42 mouse cellular contexts compared by ENCODE assay signal in the genomic region with DNA sequence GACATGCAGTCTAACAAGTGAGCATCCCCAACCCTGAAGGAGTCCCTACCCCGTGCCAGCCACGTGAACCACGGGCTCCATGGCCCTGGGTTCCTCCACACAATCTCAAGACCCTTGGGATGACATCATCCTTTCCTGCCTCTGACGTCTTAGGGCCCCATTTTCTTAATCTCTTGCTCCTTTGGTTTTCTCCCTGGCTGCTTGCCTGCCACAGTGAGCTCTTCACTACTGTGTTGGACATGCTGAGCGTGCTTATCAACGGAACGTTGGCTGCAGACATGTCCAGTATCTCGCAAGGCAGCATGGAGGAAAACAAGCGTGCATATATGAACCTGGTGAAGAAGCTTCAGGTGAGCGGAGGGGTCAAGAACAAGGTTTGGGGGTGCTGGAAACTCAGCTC. TPM values are rescaled to one million over a fixed set of nuclear protein-coding genes. Genes with fewer than 3 reads are reported as not detected.
DNase-seq lines count a peak whose midpoint lies in the region; ATAC-seq and TF ChIP-seq lines count a peak whose summit lies in the region.
"Had no signal": no experiment of that assay in that cellular context is flagged by ENCODE, and none has a peak within 500 bp of the region (broad histone marks: within the 10 kb centered on the region; RNA-seq: fewer than 3 reads in every experiment).

No protein-coding gene starts in this region.

- peak; percentile 23 for ATAC-seq in liver, embryonic 15.5 days (ENCODE audit: insufficient read depth)
- no peak for ATAC-seq in CD4-positive, CD25-positive, alpha-beta regulatory T cell, adult 4 months
- ATAC-seq: forebrain, embryonic 15.5 days; hindbrain, postnatal 0 days; intestine, embryonic 15.5 days; midbrain, embryonic 16.5 days had no signal

- WGBS in liver, embryonic 15.5 days (ENCODE audit: insufficient replicate concordance) = 48% methylated on average over 10 of the region's 10 CpGs

- no peak overlapping the region for H3K4me3 ChIP-seq in MEL (ENCODE audit: control insufficient read depth in 1 of 2, insufficient read depth in 1 of 2, low read depth in 2 of 2, low read length in 2 of 2)
- no peak overlapping the region for H3K4me3 ChIP-seq in liver, embryonic 15.5 days (replicated peaks)
- H3K4me3 ChIP-seq: embryonic facial prominence, embryonic 10.5 days; embryonic facial prominence, embryonic 15.5 days; forebrain, embryonic 10.5 days; forebrain, embryonic 15.5 days; heart, adult 2 months; hindbrain, embryonic 12.5 days; intestine, embryonic 15.5 days; myocyte; neural tube, embryonic 12.5 days had no signal

- TF ChIP-seq CTCF in MEL (IDR thresholded peaks at IDR 0.05 in 2 of 3, conservative IDR thresholded peaks at IDR 0.05 in 1 of 3; ENCODE audit: control insufficient read depth in 1 of 3, insufficient read depth in 1 of 3, low read depth in 2 of 3, low read length in 3 of 3, poor library complexity in 1 of 3, severe bottlenecking in 1 of 3) = no peak

- H3K27me3 ChIP-seq in MEL (ENCODE audit: control insufficient read depth in 1 of 2, insufficient read depth in 2 of 2, low read length in 2 of 2) = no peaks in the 10 kb centered on the region
- H3K27me3 ChIP-seq in liver, embryonic 15.5 days = no peaks in the 10 kb centered on the region
- H3K27me3 ChIP-seq: embryonic facial prominence, embryonic 15.5 days; forebrain, embryonic 15.5 days; neural tube, embryonic 12.5 days had no signal

- no peak for TF ChIP-seq RAD21 in MEL (IDR thresholded peaks at IDR 0.05; ENCODE audit: low read depth, low read length)

- TF ChIP-seq POLR2A in MEL (IDR thresholded peaks at IDR 0.05; ENCODE audit: control insufficient read depth in 1 of 2, insufficient read depth in 1 of 2, low read depth in 1 of 2, low read length in 2 of 2, poor library complexity in 1 of 2) = no peak

- peaks cover 23 to 30% of the 10 kb centered on the region in 2 experiments for H3K4me1 ChIP-seq in MEL (ENCODE audit: control insufficient read depth in 1 of 2, insufficient read depth in 2 of 2, low read length in 2 of 2)
- peaks cover 50% of the 10 kb centered on the region for H3K4me1 ChIP-seq in liver, embryonic 15.5 days (replicated peaks)
- H3K4me1 ChIP-seq: embryonic facial prominence, embryonic 10.5 days; embryonic facial prominence, embryonic 15.5 days; forebrain, embryonic 10.5 days; forebrain, embryonic 15.5 days; hindbrain, embryonic 12.5 days; intestine, embryonic 15.5 days; neural tube, embryonic 12.5 days had no signal

- H3K36me3 ChIP-seq in MEL (ENCODE audit: control insufficient read depth in 1 of 2, insufficient read depth in 2 of 2, low read length in 2 of 2) = peaks cover 15 to 36% of the 10 kb centered on the region in 2 experiments
- peaks cover 88% of the 10 kb centered on the region for H3K36me3 ChIP-seq in liver, embryonic 15.5 days (replicated peaks)

- H3K4me2 ChIP-seq in liver, embryonic 15.5 days = peak overlapping the region; percentile 25
- H3K4me2 ChIP-seq: embryonic facial prominence, embryonic 15.5 days; forebrain, embryonic 15.5 days; hindbrain, embryonic 12.5 days; intestine, embryonic 15.5 days; lung, embryonic 14.5 days; midbrain, embryonic 11.5 days; neural tube, embryonic 12.5 days had no signal

- TF ChIP-seq EP300 in MEL (IDR thresholded peaks at IDR 0.05; ENCODE audit: low read depth in 1 of 2, low read length in 2 of 2) = peak; percentile 11 to 51; a peak in 2 of 4 replicates

- peak overlapping the region; percentile 61; the same call in 1 of the 2 replicates for H3K27ac ChIP-seq in MEL (ENCODE audit: control insufficient read depth, low read depth, low read length)
- H3K27ac ChIP-seq in liver, embryonic 15.5 days (replicated peaks) = peak overlapping the region; percentile 95
- H3K27ac ChIP-seq: embryonic facial prominence, embryonic 10.5 days; embryonic facial prominence, embryonic 15.5 days; forebrain, embryonic 10.5 days; forebrain, embryonic 15.5 days; heart, adult 2 months; hindbrain, embryonic 12.5 days; hindbrain, postnatal 0 days; intestine, embryonic 15.5 days; neural tube, embryonic 12.5 days had no signal

- H3K9ac ChIP-seq in MEL (ENCODE audit: control insufficient read depth, low read depth, low read length, poor library complexity, severe bottlenecking) = no peak overlapping the region
- no peak overlapping the region for H3K9ac ChIP-seq in liver, embryonic 15.5 days
- H3K9ac ChIP-seq: embryonic facial prominence, embryonic 15.5 days; forebrain, embryonic 15.5 days; hindbrain, embryonic 12.5 days; intestine, embryonic 15.5 days; lung, embryonic 14.5 days; neural tube, embryonic 12.5 days had no signal

- no peaks in the 10 kb centered on the region for H3K79me2 ChIP-seq in MEL (ENCODE audit: control insufficient read depth, insufficient read depth, low read length, poor library complexity)

- H3K9me3 ChIP-seq in MEL (replicated peaks; ENCODE audit: insufficient read depth, low read length) = no peaks in the 10 kb centered on the region
- H3K9me3 ChIP-seq in liver, embryonic 15.5 days (replicated peaks) = no peaks in the 10 kb centered on the region
- H3K9me3 ChIP-seq: embryonic facial prominence, embryonic 10.5 days; embryonic facial prominence, embryonic 15.5 days; forebrain, embryonic 10.5 days; forebrain, embryonic 15.5 days; hindbrain, embryonic 12.5 days; intestine, embryonic 15.5 days; neural tube, embryonic 12.5 days had no signal

- peak; percentile 70 for DNase-seq in heart, adult 11 months
- DNase-seq in heart, adult 9 months (ENCODE audit: low spot score in 2 of 2) = no peak
- DNase-seq in MEL (ENCODE audit: low read depth, low spot score) (peak; percentile 44), liver (peak; percentile 41)
- DNase-seq in ovary, postnatal 14 days (ENCODE audit: low spot score) = no peak
- DNase-seq in right cerebral cortex, postnatal 10 days (ENCODE audit: low spot score in 2 of 2) = no peak
- DNase-seq: adrenal gland, postnatal 36 days; cerebellum, adult 2 months; cerebellum, postnatal 25 days; gastrocnemius, postnatal 36 days; heart, adult 2 months; kidney, adult 2 months; kidney, postnatal 36 days; layer of hippocampus, postnatal 36 days; left cerebral cortex, postnatal 4 days; lung, embryonic 14.5 days; lung, postnatal 14 days; right cerebral cortex, postnatal 14 days; thymus, postnatal 14 days had no signal

TF ChIP-seq in MEL, 35 proteins besides CTCF, POLR2A, EP300 and RAD21:
- TF ChIP-seq BHLHE40 (IDR thresholded peaks at IDR 0.05; ENCODE audit: borderline replicate concordance, low read depth, low read length) (no peak), MAX (IDR thresholded peaks at IDR 0.05; ENCODE audit: low read length) (no peak), MEF2A (IDR thresholded peaks at IDR 0.05; ENCODE audit: extremely low read depth, insufficient replicate concordance, low read depth, low read length, poor library complexity, severe bottlenecking) (no peak), TCF12 (IDR thresholded peaks at IDR 0.05; ENCODE audit: low read depth, low read length) (peak; percentile 43; the same call in 1 of the 2 replicates), MYC (IDR thresholded peaks at IDR 0.05; ENCODE audit: low read depth, low read length) (no peak), TBP (IDR thresholded peaks at IDR 0.05; ENCODE audit: low read depth, low read length) (no peak), ETS1 (IDR thresholded peaks at IDR 0.05; ENCODE audit: low read depth, low read length) (peak; percentile 79), POLR2AphosphoS5 (IDR thresholded peaks at IDR 0.05; ENCODE audit: borderline replicate concordance, low read depth, low read length) (no peak), MAFK (IDR thresholded peaks at IDR 0.05; ENCODE audit: borderline replicate concordance, low read depth, low read length) (no peak), GATA1 (IDR thresholded peaks at IDR 0.05; ENCODE audit: low read depth, low read length) (0 out of 2 replicates have a peak, but pooled peaks have one; percentile 9), TAL1 (IDR thresholded peaks at IDR 0.05; ENCODE audit: low read length) (peak; percentile 29)

RNA-seq across cellular contexts. Expression of gene Nlgn3, which starts 8.9 kb away (rescaled TPM):
- total RNA-seq in MEL (2012; rRNA removed) = 0.03 and 0.04 TPM in 2 replicates
- under 1 TPM in 1 of 2 experiments, not detected in 1; 0.15 TPM for polyA plus RNA-seq in MEL (2012; ENCODE audit: insufficient read depth in 1 of 2, insufficient read length in 2 of 2, low read depth in 1 of 2, low replicate concordance in 2 of 2, missing spikeins in 1 of 2)
- polyA plus RNA-seq in liver, embryonic 15.5 days (2015; fragmentation: Nextera tagmentation; extraction: Ambion mirVana) = 0.06 and 0.08 TPM in 2 replicates
- polyA plus RNA-seq in CD4-positive, CD25-positive, alpha-beta regulatory T cell, adult 4 months (2017; shearing (Covaris generic)) = under 1 TPM; 0.11 to 0.37 TPM
- polyA plus RNA-seq: myocyte had no signal

RNA-seq across cellular contexts. Expression of gene Med12, which starts 16.3 kb away (rescaled TPM):
- total RNA-seq in MEL (2012; rRNA removed) = 20.9 and 23.1 TPM in 2 replicates
- 10 to 100 TPM in 1 of 2 experiments, not detected in 1; 68.0 TPM for polyA plus RNA-seq in MEL (2012; ENCODE audit: insufficient read depth in 1 of 2, insufficient read length in 2 of 2, low read depth in 1 of 2, low replicate concordance in 2 of 2, missing spikeins in 1 of 2)
- 21.4 and 23.1 TPM in 2 replicates for polyA plus RNA-seq in liver, embryonic 15.5 days (2015; fragmentation: Nextera tagmentation; extraction: Ambion mirVana)
- polyA plus RNA-seq in CD4-positive, CD25-positive, alpha-beta regulatory T cell, adult 4 months (2017; shearing (Covaris generic)) = 10 to 100 TPM; 72.2 to 98.1 TPM

RNA-seq across cellular contexts. Expression of gene Gm20489, which starts 21.3 kb away (rescaled TPM):
- not detected in 2 replicates for total RNA-seq in MEL (2012; rRNA removed)
- polyA plus RNA-seq in MEL (2012; ENCODE audit: insufficient read depth in 1 of 2, insufficient read length in 2 of 2, low read depth in 1 of 2, low replicate concordance in 2 of 2, missing spikeins in 1 of 2) = not detected
- not detected in 2 replicates for polyA plus RNA-seq in liver, embryonic 15.5 days (2015; fragmentation: Nextera tagmentation; extraction: Ambion mirVana)
- polyA plus RNA-seq in CD4-positive, CD25-positive, alpha-beta regulatory T cell, adult 4 months (2017; shearing (Covaris generic)) = under 1 TPM in 1 of 2 experiments, not detected in 1; 0.42 TPM
- total RNA-seq: adrenal gland, adult 18-20 months; adrenal gland, postnatal 36 days; gastrocnemius, adult 18-20 months; gastrocnemius, postnatal 36 days; heart, postnatal 25 days; hindbrain, postnatal 0 days; layer of hippocampus, postnatal 36 days; left cerebral cortex, postnatal 4 days had no signal
- polyA plus RNA-seq: cerebellum, adult 2 months; embryonic facial prominence, embryonic 10.5 days; embryonic facial prominence, embryonic 15.5 days; forebrain, embryonic 10.5 days; forebrain, embryonic 15.5 days; frontal cortex, adult 2 months; heart, adult 2 months; heart, embryonic 14.5 days; hindbrain, embryonic 12.5 days; hindbrain, postnatal 0 days; intestine, embryonic 15.5 days; kidney, adult 2 months; kidney, embryonic 16.5 days; limb, embryonic 14.5 days; lung, embryonic 14.5 days; midbrain, embryonic 11.5 days; midbrain, embryonic 16.5 days; myocyte; neural tube, embryonic 12.5 days; stomach, embryonic 16.5 days; urinary bladder, adult 2 months had no signal

RNA-seq across cellular contexts. Expression of gene Il2rg, which starts 22.1 kb away (rescaled TPM):
- total RNA-seq in MEL (2012; rRNA removed) = 1.6 and 1.9 TPM in 2 replicates
- polyA plus RNA-seq in MEL (2012; ENCODE audit: insufficient read depth in 1 of 2, insufficient read length in 2 of 2, low read depth in 1 of 2, low replicate concordance in 2 of 2, missing spikeins in 1 of 2) = 1 to 10 TPM in 1 of 2 experiments, not detected in 1; 3.5 TPM
- polyA plus RNA-seq in liver, embryonic 15.5 days (2015; fragmentation: Nextera tagmentation; extraction: Ambion mirVana) = 9.4 and 9.6 TPM in 2 replicates
- 1,000 to 10,000 TPM; 2,002 to 2,386 TPM for polyA plus RNA-seq in CD4-positive, CD25-positive, alpha-beta regulatory T cell, adult 4 months (2017; shearing (Covaris generic))

RNA-seq across cellular contexts. Expression of gene Gm614, which starts 26.3 kb away (rescaled TPM):
- not detected in 2 replicates for total RNA-seq in MEL (2012; rRNA removed)
- not detected for polyA plus RNA-seq in MEL (2012; ENCODE audit: insufficient read depth in 1 of 2, insufficient read length in 2 of 2, low read depth in 1 of 2, low replicate concordance in 2 of 2, missing spikeins in 1 of 2)
- not detected in 2 replicates for polyA plus RNA-seq in liver, embryonic 15.5 days (2015; fragmentation: Nextera tagmentation; extraction: Ambion mirVana)
- polyA plus RNA-seq in CD4-positive, CD25-positive, alpha-beta regulatory T cell, adult 4 months (2017; shearing (Covaris generic)) = 1 to 10 TPM; 1.7 to 2.9 TPM
- total RNA-seq: adrenal gland, postnatal 36 days; gastrocnemius, adult 18-20 months; gastrocnemius, postnatal 36 days; heart, adult 2 months; heart, postnatal 25 days; hindbrain, postnatal 0 days; layer of hippocampus, adult 8-10 months; layer of hippocampus, postnatal 36 days; left cerebral cortex, postnatal 4 days had no signal
- polyA plus RNA-seq: cerebellum, adult 2 months; embryonic facial prominence, embryonic 10.5 days; embryonic facial prominence, embryonic 15.5 days; forebrain, embryonic 10.5 days; forebrain, embryonic 15.5 days; frontal cortex, adult 2 months; heart, adult 2 months; heart, embryonic 14.5 days; hindbrain, embryonic 12.5 days; hindbrain, postnatal 0 days; intestine, embryonic 15.5 days; kidney, adult 2 months; kidney, embryonic 16.5 days; lung, embryonic 14.5 days; midbrain, embryonic 11.5 days; midbrain, embryonic 16.5 days; myocyte; neural tube, embryonic 12.5 days; stomach, embryonic 16.5 days had no signal

Comparison
In these comparisons a context has a peak if more than half of its experiments do, and no peak if none do; other contexts are left out.
1. DNase-seq: peak in heart, adult 11 months (single experiment), MEL (single experiment) and liver (single experiment); none in heart, adult 9 months (0 of 2), ovary, postnatal 14 days (single experiment) and right cerebral cortex, postnatal 10 days (0 of 2).